Mouse (Mus musculus) lung, postnatal 0 days (tissue): ENCODE data around the gene Grb14. TPM values are rescaled to one million over a fixed set of nuclear protein-coding genes. Genes with fewer than 3 reads are reported as not detected.

Experiments
- ATAC-seq: fragments of 200-750 bp; cut with Nextera tagmentation; 2 replicates; pipeline ENCODE4 v1.8.0; 2017; ENCODE audit warnings: moderate library complexity
- DNase-seq: peaks from one replicate; pipeline ENCODE4 v3.0.0-alpha.2; 2016; ENCODE audit warnings: low spot score
- H3K27ac ChIP-seq: fragments of 300-500 bp; sonication (generic); 2 replicates; pipeline ENCODE4 v1.5.1; 2014; ENCODE audit warnings: antibody characterized with exemption, mild to moderate bottlenecking, low read length, mixed read lengths
- H3K27me3 ChIP-seq: fragments of 300-500 bp; sonication (generic); replicated peaks from 2 replicates; pipeline ENCODE4 v1.6.1; 2014; ENCODE audit warnings: low read length, mixed read lengths; ENCODE audit not compliant: insufficient read depth
- H3K36me3 ChIP-seq: fragments of 300-500 bp; sonication (generic); 2 replicates; pipeline ENCODE4 v1.6.1; 2014; ENCODE audit warnings: low read length, mixed read lengths; ENCODE audit not compliant: insufficient read depth
- H3K4me1 ChIP-seq: fragments of 300-500 bp; sonication (generic); 2 replicates; pipeline ENCODE4 v1.6.1; 2014; ENCODE audit warnings: antibody characterized with exemption, low read depth, low read length, mixed read lengths; ENCODE audit not compliant: insufficient read depth
- H3K4me2 ChIP-seq: fragments of 300-500 bp; sonication (generic); replicated peaks from 2 replicates; pipeline ENCODE4 v1.6.1; 2014; ENCODE audit warnings: low read depth, mild to moderate bottlenecking, low read length, moderate library complexity, mixed read lengths
- H3K4me3 ChIP-seq: fragments of 300-500 bp; sonication (generic); 2 replicates; pipeline ENCODE4 v1.5.1; 2014; ENCODE audit warnings: low read depth, low read length
- H3K9ac ChIP-seq: fragments of 300-500 bp; sonication (generic); replicated peaks from 2 replicates; pipeline ENCODE4 v1.6.1; 2014; ENCODE audit warnings: low read depth, mild to moderate bottlenecking
- H3K9me3 ChIP-seq: fragments of 300-500 bp; sonication (generic); 2 replicates; pipeline ENCODE4 v1.6.1; 2016; ENCODE audit warnings: low read length, mixed read lengths
- CTCF ChIP-seq: IDR thresholded peaks from 2 replicates; pipeline ENCODE4 v1.5.1; 2016; ENCODE audit warnings: antibody characterized with exemption, mild to moderate bottlenecking
- EP300 ChIP-seq: IDR thresholded peaks from 2 replicates; pipeline ENCODE4 v1.6.1; 2016; ENCODE audit warnings: antibody characterized with exemption, mild to moderate bottlenecking, control low read depth
- WGBS: fragments of 180-500 bp; shearing (Covaris S2); extraction: QIAGEN DNeasy Blood & Tissue Kit; methylation state at CpG from one replicate; pipeline ENCODE4 v1.1.7; 2014; 5-methylcytosine and 5-hydroxymethylcytosine counted together
- polyA plus RNA-seq: library from polyadenylated mRNA; unstranded; fragments of >200 nt; fragmentation: Nextera tagmentation; extraction: Ambion mirVana; gene quantifications from 2 replicates; pipeline ENCODE4 v1.2.1, GENCODE M21; 2015

The Grb14 gene
- polyA plus RNA-seq, 1 experiment from 2014 or later: 34.7 TPM

DNA sequence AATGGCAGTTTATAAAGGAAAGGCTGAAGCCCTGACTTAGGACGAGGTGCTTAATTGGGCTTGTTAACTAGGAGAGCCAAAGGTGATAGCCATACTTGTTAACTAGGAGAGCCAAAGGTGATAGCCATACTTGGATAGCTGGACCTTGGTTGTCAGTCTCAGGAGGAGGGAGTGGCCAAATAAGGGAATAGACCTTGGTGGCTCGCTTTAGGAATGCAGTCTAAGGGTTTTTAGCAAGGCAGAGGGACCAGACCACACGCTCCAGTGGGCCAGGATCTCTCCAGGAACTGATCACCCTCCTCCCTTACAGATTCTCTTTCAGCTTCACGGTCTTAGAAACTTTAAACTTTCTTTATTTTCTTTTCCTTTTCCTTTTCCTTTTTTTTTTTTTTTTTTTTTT lies 13.4 kb upstream of the Grb14 start:
- 36% methylated on average over 4 of the region's 4 CpGs for WGBS
- H3K36me3 ChIP-seq: no peaks in the 10 kb centered on the region
- no peak for TF ChIP-seq EP300
- TF ChIP-seq CTCF: no peak

DNA sequence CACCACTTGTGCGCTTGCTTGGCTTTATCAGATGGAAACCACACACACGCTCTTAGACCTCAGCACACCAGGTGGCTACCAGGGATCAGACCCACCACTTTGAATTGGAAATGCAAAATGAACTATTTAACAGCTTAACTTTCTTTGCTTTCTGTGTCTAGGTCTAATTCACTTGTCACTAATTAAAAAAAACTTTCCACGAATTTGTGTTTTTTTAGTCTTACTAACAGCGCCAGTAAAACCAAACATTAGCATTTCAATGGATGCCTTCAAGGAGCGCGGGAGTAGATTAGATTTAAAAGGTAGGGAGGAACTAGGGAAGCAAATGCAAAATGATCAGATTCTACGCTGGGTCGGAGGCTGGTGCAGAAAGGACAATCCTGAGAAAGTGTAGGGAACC lies 12.8 kb upstream of the Grb14 start:
- Histone ChIP-seq H3K9ac (no peak overlapping the region), H3K4me3 (no peak overlapping the region), H3K4me2 (no peak overlapping the region), H3K36me3 (no peaks in the 10 kb centered on the region), H3K9me3 (no peaks in the 10 kb centered on the region), H3K4me1 (no peaks in the 10 kb centered on the region), H3K27ac (no peak overlapping the region), H3K27me3 (no peaks in the 10 kb centered on the region)
- 56% methylated on average over 8 of the region's 8 CpGs for WGBS
- DNase-seq (no peak), ATAC-seq (no peak)
- TF ChIP-seq CTCF: no peak
- TF ChIP-seq EP300: no peak

More for the DNA sequence above, 13.4 kb upstream of the Grb14 start:
- no peak overlapping the region for H3K4me2 ChIP-seq
- H3K9me3 ChIP-seq: no peaks in the 10 kb centered on the region
- H3K9ac ChIP-seq: no peak overlapping the region
- H3K27me3 ChIP-seq: no peaks in the 10 kb centered on the region
- DNase-seq: no peak
- no peak overlapping the region for H3K4me3 ChIP-seq
- H3K27ac ChIP-seq: no peak overlapping the region
- ATAC-seq: no peak
- H3K4me1 ChIP-seq: no peaks in the 10 kb centered on the region

DNA sequence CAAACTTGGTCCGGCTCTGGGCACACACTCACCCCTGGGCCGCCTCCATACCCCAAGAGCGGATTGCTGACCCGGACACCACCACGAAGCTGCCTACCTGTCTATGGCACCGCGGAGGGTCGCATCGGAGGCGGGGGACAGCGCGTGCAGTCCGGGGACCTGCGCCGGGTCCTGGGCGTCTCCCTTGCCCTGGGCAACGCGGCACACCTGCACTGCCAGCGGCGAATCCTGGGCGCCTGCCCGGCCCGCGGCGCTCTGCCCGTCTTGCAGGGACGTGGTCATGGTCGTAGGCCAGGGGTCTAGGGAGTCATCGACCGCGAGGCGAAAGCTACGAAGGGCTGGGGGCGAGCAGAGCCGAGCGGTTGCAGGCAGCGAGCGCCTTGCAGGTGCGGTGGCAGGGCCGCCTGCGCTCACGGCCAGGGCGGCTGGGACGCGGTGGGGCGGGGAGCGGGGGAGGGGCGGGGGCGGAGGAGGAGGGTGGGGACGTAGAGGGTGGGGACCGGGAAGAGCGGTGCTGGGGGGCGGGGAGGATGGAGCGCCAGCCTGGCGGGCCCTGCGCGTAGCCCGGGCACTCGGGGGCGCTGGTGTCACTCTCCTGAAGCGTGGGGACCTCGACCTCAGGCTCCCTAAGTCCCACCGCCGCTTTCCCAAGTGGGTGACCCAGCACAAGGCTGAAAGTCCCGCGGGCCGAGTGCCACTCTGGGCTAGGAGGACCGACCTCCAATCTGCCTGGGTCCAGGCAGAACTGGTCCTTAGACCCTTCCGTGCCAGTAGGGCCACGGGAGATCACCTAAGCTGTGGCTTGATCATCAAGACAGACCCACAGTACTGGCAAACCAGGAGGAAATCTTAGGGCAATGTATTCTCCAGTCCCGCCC lies 2.2 kb downstream of the Grb14 start:
- peak; percentile 90 for DNase-seq
- under 1% methylated on average over 52 of the region's 71 CpGs for WGBS
- H3K4me1 ChIP-seq: peaks cover 3% of the 10 kb centered on the region; the same call in 1 of the 2 replicates

DNA sequence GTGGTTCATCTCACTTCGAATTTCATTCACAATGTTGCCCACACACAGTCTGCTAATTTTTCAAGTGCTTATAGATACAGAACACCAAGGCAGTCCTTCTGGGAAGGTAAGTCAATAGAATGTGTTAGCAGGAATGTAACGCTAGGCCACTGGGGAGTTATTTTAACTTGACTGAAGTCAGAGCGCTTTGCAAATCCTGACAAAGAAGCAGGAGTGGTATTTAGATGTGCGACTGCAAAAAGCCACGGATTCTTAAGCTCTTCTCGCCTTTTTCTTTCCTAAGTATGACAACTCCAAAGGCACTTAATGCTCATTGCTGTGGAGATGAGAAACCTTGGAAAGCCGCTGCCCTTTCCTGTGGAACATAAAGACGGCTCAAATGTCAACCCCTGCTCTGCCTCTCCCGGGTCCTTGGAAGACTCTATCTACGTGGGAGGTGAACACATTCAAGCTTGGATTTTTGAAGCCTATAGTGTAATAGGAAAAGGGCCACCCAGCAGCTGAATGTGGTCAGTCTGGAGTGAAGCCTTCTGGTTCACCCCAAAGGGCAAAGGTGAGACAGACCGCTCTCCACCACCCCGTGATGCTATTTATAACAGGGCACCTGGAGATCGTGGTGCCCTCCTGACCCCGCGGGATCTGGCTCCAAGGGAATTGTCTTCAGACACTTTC lies 3.0 kb downstream of the Grb14 start:
- 9% methylated on average over 15 of the region's 15 CpGs for WGBS
- TF ChIP-seq EP300 (no peak), CTCF (no peak)
- peaks cover 3% of the 10 kb centered on the region; the same call in 1 of the 2 replicates for H3K4me1 ChIP-seq
- peak; percentile 5; the same call in 1 of the 2 replicates for ATAC-seq
- H3K9me3 ChIP-seq: no peaks in the 10 kb centered on the region
- H3K27me3 ChIP-seq: no peaks in the 10 kb centered on the region
- H3K27ac ChIP-seq: peak overlapping the region; percentile 32; the same call in 1 of the 2 replicates
- peak overlapping the region; percentile 65 for H3K4me3 ChIP-seq
- no peaks in the 10 kb centered on the region for H3K36me3 ChIP-seq
- H3K4me2 ChIP-seq: peak overlapping the region; percentile 97
- peak; percentile 19 for DNase-seq
- H3K9ac ChIP-seq: peak overlapping the region; percentile 32

More for the DNA sequence above, 2.2 kb downstream of the Grb14 start:
- H3K27me3 ChIP-seq: no peaks in the 10 kb centered on the region
- H3K9ac ChIP-seq: peak overlapping the region; percentile 32
- peak overlapping the region; percentile 32 for H3K27ac ChIP-seq
- H3K9me3 ChIP-seq: no peaks in the 10 kb centered on the region
- H3K4me3 ChIP-seq: peak overlapping the region; percentile 65
- no peaks in the 10 kb centered on the region for H3K36me3 ChIP-seq
- peak; percentile 67 for TF ChIP-seq CTCF
- TF ChIP-seq EP300: no peak
- peak; percentile 94 for ATAC-seq
- H3K4me2 ChIP-seq: peak overlapping the region; percentile 97

DNA sequence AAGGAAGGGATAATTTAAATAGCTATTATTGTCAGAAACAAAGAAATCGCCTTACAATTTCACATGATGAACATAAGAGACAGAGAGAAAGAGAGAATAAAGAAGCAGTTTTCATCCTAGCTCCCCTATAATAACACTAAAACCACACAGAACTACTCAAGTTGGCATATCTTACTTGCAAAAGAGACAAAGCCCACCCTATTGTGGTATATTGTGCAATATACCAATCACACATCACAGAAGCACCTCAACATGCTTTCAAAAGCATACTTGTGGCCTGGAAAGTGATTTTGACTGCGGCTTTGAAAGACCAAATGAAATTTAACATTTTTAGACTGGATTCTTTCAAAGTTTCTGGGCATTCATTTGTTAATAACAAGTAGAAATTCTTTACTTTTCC lies 7.4 kb downstream of the Grb14 start:
- Histone ChIP-seq H3K9ac (no peak overlapping the region), H3K4me3 (no peak overlapping the region), H3K36me3 (no peaks in the 10 kb centered on the region), H3K9me3 (no peaks in the 10 kb centered on the region), H3K4me1 (peaks cover 3% of the 10 kb centered on the region; the same call in 1 of the 2 replicates), H3K4me2 (no peak overlapping the region), H3K27me3 (no peaks in the 10 kb centered on the region), H3K27ac (no peak overlapping the region)
- DNase-seq (no peak), ATAC-seq (no peak)
- no peak for TF ChIP-seq EP300
- TF ChIP-seq CTCF: no peak
- WGBS: 72% methylated on average over 2 of the region's 2 CpGs

DNA sequence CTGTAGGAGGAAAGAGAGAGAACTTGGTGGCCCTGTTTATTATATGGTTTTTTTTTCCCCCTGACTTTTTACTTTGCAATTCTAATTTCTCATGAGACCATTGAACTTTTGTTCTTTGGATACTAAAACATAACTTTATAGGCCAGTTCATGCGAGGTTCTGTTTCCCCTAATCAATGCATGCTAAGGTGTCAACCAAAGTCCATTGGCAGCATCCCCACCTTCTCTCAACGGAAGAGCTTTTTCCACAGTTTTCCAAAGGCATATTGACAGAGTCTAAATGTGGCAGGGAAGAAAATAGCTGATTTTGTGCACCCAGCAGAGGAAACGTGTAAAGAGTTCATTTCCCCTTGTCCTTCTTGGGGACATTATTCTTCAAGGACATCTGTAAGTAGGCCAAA lies 10.2 kb downstream of the Grb14 start:
- Histone ChIP-seq H3K4me1 (no peaks in the 10 kb centered on the region), H3K27ac (no peak overlapping the region), H3K4me3 (no peak overlapping the region), H3K4me2 (no peak overlapping the region), H3K9me3 (no peaks in the 10 kb centered on the region), H3K36me3 (no peaks in the 10 kb centered on the region), H3K9ac (no peak overlapping the region), H3K27me3 (no peaks in the 10 kb centered on the region)
- TF ChIP-seq EP300 (no peak), CTCF (no peak)
- WGBS: 75% methylated on average over 3 of the region's 3 CpGs
- ATAC-seq (no peak), DNase-seq (no peak)
